Comparison of ENCODE assay signal across 15 mouse cellular contexts in the genomic region with DNA sequence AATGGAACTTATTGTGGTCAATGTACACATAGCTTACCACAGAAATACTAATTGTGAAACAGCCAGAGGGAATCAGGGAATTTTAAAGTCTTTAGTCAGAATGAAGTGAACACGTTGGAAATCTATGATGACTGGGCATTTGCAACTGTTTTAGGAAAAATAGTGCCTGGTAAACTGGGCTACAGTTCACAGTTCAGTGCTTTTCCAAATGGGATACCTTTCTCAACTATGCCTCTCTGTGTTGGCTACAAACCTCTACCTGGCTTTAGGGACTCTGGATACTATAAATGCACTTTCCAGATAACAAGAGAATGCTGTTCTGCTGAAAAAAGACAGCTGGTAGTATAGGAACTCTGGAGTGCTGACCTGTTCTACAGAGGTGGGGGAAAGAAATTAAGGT.
"Had no signal": no experiment of that assay in that cellular context is flagged by ENCODE, and none has a peak within 500 bp of the region (broad histone marks: within the 10 kb centered on the region; RNA-seq: fewer than 3 reads in every experiment).

No protein-coding gene starts in this region.

- H3K9ac ChIP-seq: limb, embryonic 13.5 days; liver, embryonic 14.5 days; lung, embryonic 14.5 days had no signal

- DNase-seq: kidney, adult 9 months; kidney, postnatal 14 days; kidney, postnatal 4 days; layer of hippocampus, adult 9-11 months; liver; liver, postnatal 0 days; lung, embryonic 14.5 days; lung, postnatal 10 days; lung, postnatal 4 days; thymus, adult 18-20 months; thymus, postnatal 36 days had no signal

- H3K27me3 ChIP-seq: limb, embryonic 13.5 days had no signal

- H3K9me3 ChIP-seq: limb, embryonic 10.5 days; limb, embryonic 13.5 days had no signal

- H3K4me3 ChIP-seq: limb, embryonic 10.5 days; limb, embryonic 13.5 days had no signal

- H3K4me2 ChIP-seq: midbrain, embryonic 11.5 days had no signal

- ATAC-seq: liver, postnatal 0 days had no signal

- H3K27ac ChIP-seq: limb, embryonic 13.5 days; liver, embryonic 14.5 days had no signal

- H3K36me3 ChIP-seq: limb, embryonic 13.5 days had no signal
